Mouse (Mus musculus) heart, adult 2 months (tissue): ENCODE data around the gene Exoc3l2.

ENCODE experiments used
- CTCF ChIP-seq: fragments of 200-600 bp; IDR thresholded peaks from 2 replicates; pipeline ENCODE4 v1.8.1; 2022; ENCODE audit warnings: antibody characterized with exemption, mild to moderate bottlenecking, moderate library complexity
- POLR2A ChIP-seq: fragments of 200-500 bp; IDR thresholded peaks from 2 replicates; pipeline ENCODE4 v1.6.1; 2011; ENCODE audit warnings: mild to moderate bottlenecking, low read depth, low read length, control low read depth; ENCODE audit not compliant: insufficient read depth

- TF ChIP-seq CTCF: no peak
- TF ChIP-seq POLR2A: no peak
These were observed 40.0 kb upstream of the Exoc3l2 start for GRCm38 (mm10) chr7:19423083-19423482.
